Mouse (Mus musculus): ENCODE data around the gene Pcnx. TPM values are rescaled to one million over a fixed set of nuclear protein-coding genes. Genes with fewer than 3 reads are reported as not detected.
"Not testable (repeated sequence)": the region's sequence is repeated elsewhere in the genome, so short reads cannot be mapped to it uniquely, and the experiment has no call there.

Pcnx gene
- polyA plus RNA-seq, 1 experiment from 2014 or later, result 13.0 TPM

DNA sequence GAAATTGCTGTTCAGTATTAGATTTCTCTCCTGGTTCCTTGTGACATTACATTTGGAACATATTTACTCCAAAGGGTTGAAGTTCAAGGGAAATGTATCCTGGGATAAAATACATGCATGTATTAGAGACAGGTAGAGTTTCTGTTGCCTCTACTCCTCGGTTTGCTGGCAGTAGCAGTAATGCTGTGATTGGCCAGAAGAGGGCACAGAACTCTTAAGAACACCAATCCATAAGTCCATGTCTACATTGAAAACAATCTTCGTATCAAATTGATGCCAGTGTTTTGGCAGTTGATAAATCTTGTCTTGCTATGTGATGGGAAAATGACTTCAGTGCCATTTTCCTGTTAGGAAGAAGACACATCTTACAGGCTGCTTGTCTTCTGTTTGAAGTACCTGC, 115.0 kb downstream of the Pcnx start:
- Histone ChIP-seq H3K4me2 (replicated peaks; ENCODE audit: low read depth, low read length) (no peak overlapping the region), H3K9ac (ENCODE audit: low read depth, low read length) (no peak overlapping the region), H3K4me3 (ENCODE audit: low read depth, low read length) (no peak overlapping the region), H3K4me1 (replicated peaks; ENCODE audit: control insufficient read depth, insufficient read depth, low read length) (no peaks in the 10 kb centered on the region), H3K36me3 (ENCODE audit: control insufficient read depth, insufficient read depth, low read length) (no peaks in the 10 kb centered on the region), H3K27me3 (ENCODE audit: control insufficient read depth, insufficient read depth, low read length) (no peaks in the 10 kb centered on the region), H3K9me3 (ENCODE audit: control insufficient read depth, low read length) (no peaks in the 10 kb centered on the region), H3K27ac (ENCODE audit: low read depth, low read length) (no peak overlapping the region)
- DNase-seq (ENCODE audit: low spot score) (peak; percentile 29), ATAC-seq (ENCODE audit: low FRiP score) (no peak)
- 81% methylated on average over 2 of the region's 2 CpGs for WGBS

DNA sequence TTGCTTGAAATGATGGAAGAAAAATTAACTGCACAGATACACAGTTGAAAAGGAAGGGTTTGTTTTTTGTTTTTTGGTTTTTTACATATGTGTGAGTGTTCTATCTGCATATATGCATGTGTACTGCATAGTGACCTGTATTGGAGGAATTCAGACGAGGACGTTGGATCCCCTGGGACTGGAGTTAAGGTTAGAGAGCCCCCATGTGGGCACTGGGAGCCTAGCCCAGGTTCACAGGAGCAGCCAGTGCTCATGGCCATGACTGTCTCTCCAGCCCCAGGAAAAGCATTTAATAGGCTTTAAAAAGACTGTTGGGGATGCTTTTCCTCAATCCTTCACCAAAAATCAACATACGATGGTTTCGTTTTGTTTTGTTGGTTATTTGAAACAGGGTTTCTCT, 117.5 kb downstream of the Pcnx start:
- Histone ChIP-seq H3K27ac (ENCODE audit: low read depth, low read length) (no peak overlapping the region), H3K27me3 (ENCODE audit: control insufficient read depth, insufficient read depth, low read length) (no peaks in the 10 kb centered on the region), H3K4me3 (ENCODE audit: low read depth, low read length) (no peak overlapping the region), H3K9ac (ENCODE audit: low read depth, low read length) (no peak overlapping the region), H3K36me3 (ENCODE audit: control insufficient read depth, insufficient read depth, low read length) (no peaks in the 10 kb centered on the region), H3K9me3 (ENCODE audit: control insufficient read depth, low read length) (no peaks in the 10 kb centered on the region), H3K4me1 (replicated peaks; ENCODE audit: control insufficient read depth, insufficient read depth, low read length) (no peaks in the 10 kb centered on the region), H3K4me2 (replicated peaks; ENCODE audit: low read depth, low read length) (no peak overlapping the region)
- WGBS, result 77% methylated on average over 4 of the region's 4 CpGs
- DNase-seq (ENCODE audit: low spot score), result no peak
- no peak for ATAC-seq (ENCODE audit: low FRiP score)

DNA sequence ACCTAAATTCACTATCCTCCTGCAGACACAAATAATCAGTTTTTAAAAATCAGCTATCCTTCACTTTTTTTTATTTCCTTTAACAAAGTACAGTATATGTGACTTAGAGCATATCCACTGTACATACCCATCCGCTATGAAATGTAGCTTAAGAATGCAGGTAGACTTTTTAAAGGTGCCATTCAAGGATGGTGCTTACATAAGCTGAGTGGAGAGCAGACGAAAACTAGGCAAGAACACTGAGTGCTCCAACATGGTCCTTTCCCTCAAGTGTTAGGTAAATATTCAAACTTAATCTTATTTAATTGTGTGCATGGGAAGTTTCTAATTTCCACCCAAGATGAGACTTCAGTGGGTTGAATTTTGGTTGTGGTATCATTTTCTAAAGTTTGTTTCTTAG, 119.5 kb downstream of the Pcnx start:
- H3K27ac ChIP-seq (ENCODE audit: low read depth, low read length), result no peak overlapping the region
- H3K9me3 ChIP-seq (ENCODE audit: control insufficient read depth, low read length), result no peaks in the 10 kb centered on the region
- no peak overlapping the region for H3K9ac ChIP-seq (ENCODE audit: low read depth, low read length)
- H3K27me3 ChIP-seq (ENCODE audit: control insufficient read depth, insufficient read depth, low read length), result no peaks in the 10 kb centered on the region
- no peak for DNase-seq (ENCODE audit: low spot score)
- no peaks in the 10 kb centered on the region for H3K36me3 ChIP-seq (ENCODE audit: control insufficient read depth, insufficient read depth, low read length)
- H3K4me1 ChIP-seq (replicated peaks; ENCODE audit: control insufficient read depth, insufficient read depth, low read length), result no peaks in the 10 kb centered on the region
- H3K4me3 ChIP-seq (ENCODE audit: low read depth, low read length), result no peak overlapping the region
- no peak overlapping the region for H3K4me2 ChIP-seq (replicated peaks; ENCODE audit: low read depth, low read length)
- WGBS, result 94% methylated on average over 2 of the region's 2 CpGs
- no peak for ATAC-seq (ENCODE audit: low FRiP score)

DNA sequence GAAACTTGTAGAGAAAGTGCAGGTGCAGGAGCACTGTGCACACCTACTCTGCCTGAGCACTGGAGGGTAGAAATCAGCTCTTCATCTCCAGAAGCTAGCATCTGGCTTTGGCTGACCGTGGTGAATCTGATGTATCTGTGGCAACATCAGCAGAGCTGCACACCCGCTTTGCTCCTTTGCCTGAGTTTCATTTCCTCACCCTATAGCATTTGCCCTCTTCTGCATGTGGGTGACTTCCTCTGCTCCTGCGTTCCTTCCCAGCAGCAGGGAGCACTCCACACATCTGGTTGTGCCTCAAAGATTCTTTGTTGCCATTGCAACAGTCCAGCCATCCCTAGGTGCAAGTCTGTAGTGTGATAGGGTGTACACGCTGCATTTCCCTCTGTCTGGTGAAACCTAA, 132.3 kb downstream of the Pcnx start:
- ATAC-seq (ENCODE audit: low FRiP score), result no peak
- Histone ChIP-seq H3K27ac (ENCODE audit: low read depth, low read length) (no peak overlapping the region), H3K9ac (ENCODE audit: low read depth, low read length) (no peak overlapping the region), H3K36me3 (ENCODE audit: control insufficient read depth, insufficient read depth, low read length) (peaks cover 3% of the 10 kb centered on the region; the same call in 1 of the 2 replicates), H3K27me3 (ENCODE audit: control insufficient read depth, insufficient read depth, low read length) (no peaks in the 10 kb centered on the region), H3K4me1 (replicated peaks; ENCODE audit: control insufficient read depth, insufficient read depth, low read length) (no peaks in the 10 kb centered on the region), H3K4me3 (ENCODE audit: low read depth, low read length) (no peak overlapping the region), H3K4me2 (replicated peaks; ENCODE audit: low read depth, low read length) (no peak overlapping the region), H3K9me3 (ENCODE audit: control insufficient read depth, low read length) (no peaks in the 10 kb centered on the region)
- 85% methylated on average over 4 of the region's 4 CpGs for WGBS
- no peak for DNase-seq (ENCODE audit: low spot score)

- Histone ChIP-seq H3K36me3 (ENCODE audit: control insufficient read depth, insufficient read depth, low read length) (peaks cover 3% of the 10 kb centered on the region; the same call in 1 of the 2 replicates), H3K9ac (ENCODE audit: low read depth, low read length) (no peak overlapping the region), H3K9me3 (ENCODE audit: control insufficient read depth, low read length) (no peaks in the 10 kb centered on the region), H3K27me3 (ENCODE audit: control insufficient read depth, insufficient read depth, low read length) (no peaks in the 10 kb centered on the region), H3K4me3 (ENCODE audit: low read depth, low read length) (no peak overlapping the region), H3K4me1 (replicated peaks; ENCODE audit: control insufficient read depth, insufficient read depth, low read length) (no peaks in the 10 kb centered on the region), H3K27ac (ENCODE audit: low read depth, low read length) (no peak overlapping the region), H3K4me2 (replicated peaks; ENCODE audit: low read depth, low read length) (no peak overlapping the region)
- WGBS, result 88% methylated on average over 6 of the region's 6 CpGs
- ATAC-seq (ENCODE audit: low FRiP score), result no peak
- no peak for DNase-seq (ENCODE audit: low spot score)
These were observed 133.2 kb downstream of the Pcnx start for GRCm38 (mm10) chr12:81992996-81993395.

- no peak overlapping the region for H3K27ac ChIP-seq (ENCODE audit: low read depth, low read length)
- WGBS, result 90% methylated on average over 20 of the region's 20 CpGs
- DNase-seq (ENCODE audit: low spot score), result no peak
- no peaks in the 10 kb centered on the region for H3K4me1 ChIP-seq (replicated peaks; ENCODE audit: control insufficient read depth, insufficient read depth, low read length)
- no peaks in the 10 kb centered on the region for H3K27me3 ChIP-seq (ENCODE audit: control insufficient read depth, insufficient read depth, low read length)
- peaks cover 3% of the 10 kb centered on the region; the same call in 1 of the 2 replicates for H3K36me3 ChIP-seq (ENCODE audit: control insufficient read depth, insufficient read depth, low read length)
- H3K9me3 ChIP-seq (ENCODE audit: control insufficient read depth, low read length), result no peaks in the 10 kb centered on the region
- no peak overlapping the region for H3K9ac ChIP-seq (ENCODE audit: low read depth, low read length)
- no peak overlapping the region for H3K4me2 ChIP-seq (replicated peaks; ENCODE audit: low read depth, low read length)
- no peak overlapping the region for H3K4me3 ChIP-seq (ENCODE audit: low read depth, low read length)
- no peak for ATAC-seq (ENCODE audit: low FRiP score)
These were observed 135.3 kb downstream of the Pcnx start for GRCm38 (mm10) chr12:81994911-81995667.

GRCm38 (mm10) chr12:81996679-81997362, 137.0 kb downstream of the Pcnx start:
- Histone ChIP-seq H3K9ac (ENCODE audit: low read depth, low read length) (no peak overlapping the region), H3K4me2 (replicated peaks; ENCODE audit: low read depth, low read length) (no peak overlapping the region), H3K4me1 (replicated peaks; ENCODE audit: control insufficient read depth, insufficient read depth, low read length) (no peaks in the 10 kb centered on the region), H3K36me3 (ENCODE audit: control insufficient read depth, insufficient read depth, low read length) (peaks cover 3% of the 10 kb centered on the region; the same call in 1 of the 2 replicates), H3K4me3 (ENCODE audit: low read depth, low read length) (no peak overlapping the region), H3K9me3 (ENCODE audit: control insufficient read depth, low read length) (no peaks in the 10 kb centered on the region), H3K27me3 (ENCODE audit: control insufficient read depth, insufficient read depth, low read length) (no peaks in the 10 kb centered on the region), H3K27ac (ENCODE audit: low read depth, low read length) (no peak overlapping the region)
- WGBS, result 87% methylated on average over 14 of the region's 14 CpGs
- DNase-seq (ENCODE audit: low spot score) (no peak), ATAC-seq (ENCODE audit: low FRiP score) (no peak)

DNA sequence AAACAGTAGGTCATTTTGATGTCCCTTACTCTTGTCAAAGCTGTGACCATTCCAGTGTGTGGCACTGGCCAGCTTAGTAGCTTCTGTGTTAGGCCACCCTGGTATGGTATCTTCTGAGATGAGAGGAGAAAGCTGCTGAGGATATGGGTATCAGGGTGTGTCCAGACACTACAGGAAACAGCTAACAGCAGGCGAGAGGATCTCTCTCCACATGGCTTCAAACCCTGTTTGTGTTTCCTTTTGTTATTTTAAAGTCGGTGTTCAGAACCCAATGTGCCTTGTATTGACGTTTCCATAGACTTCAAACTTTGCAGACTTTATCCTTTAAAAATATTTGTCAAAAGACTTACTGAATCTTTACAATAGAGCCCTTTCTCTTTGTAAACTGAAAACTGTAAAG, 137.7 kb downstream of the Pcnx start:
- Histone ChIP-seq H3K27me3 (ENCODE audit: control insufficient read depth, insufficient read depth, low read length) (no peaks in the 10 kb centered on the region), H3K27ac (ENCODE audit: low read depth, low read length) (no peak overlapping the region), H3K4me3 (ENCODE audit: low read depth, low read length) (no peak overlapping the region), H3K4me2 (replicated peaks; ENCODE audit: low read depth, low read length) (no peak overlapping the region), H3K9me3 (ENCODE audit: control insufficient read depth, low read length) (no peaks in the 10 kb centered on the region), H3K9ac (ENCODE audit: low read depth, low read length) (no peak overlapping the region), H3K4me1 (replicated peaks; ENCODE audit: control insufficient read depth, insufficient read depth, low read length) (no peaks in the 10 kb centered on the region), H3K36me3 (ENCODE audit: control insufficient read depth, insufficient read depth, low read length) (peaks cover 3% of the 10 kb centered on the region; the same call in 1 of the 2 replicates)
- ATAC-seq (ENCODE audit: low FRiP score) (no peak), DNase-seq (ENCODE audit: low spot score) (no peak)
- 38% methylated on average over 3 of the region's 3 CpGs for WGBS

GRCm38 (mm10) chr12:82002697-82003096, 142.9 kb downstream of the Pcnx start:
- not testable (repeated sequence) for H3K9me3 ChIP-seq (ENCODE audit: control insufficient read depth, low read length); H3K36me3 ChIP-seq (ENCODE audit: control insufficient read depth, insufficient read depth, low read length); H3K27ac ChIP-seq (ENCODE audit: low read depth, low read length); H3K4me1 ChIP-seq (replicated peaks; ENCODE audit: control insufficient read depth, insufficient read depth, low read length); H3K9ac ChIP-seq (ENCODE audit: low read depth, low read length); H3K4me3 ChIP-seq (ENCODE audit: low read depth, low read length); H3K27me3 ChIP-seq (ENCODE audit: control insufficient read depth, insufficient read depth, low read length); H3K4me2 ChIP-seq (replicated peaks; ENCODE audit: low read depth, low read length); DNase-seq (ENCODE audit: low spot score)
- no CpG with 5 or more reads among the region's 6 CpGs for WGBS
- ATAC-seq (ENCODE audit: low FRiP score), result peak; percentile 79; the same call in 1 of the 2 replicates
